ENCODE assay signal across 8 mouse cellular contexts in the genomic region with DNA sequence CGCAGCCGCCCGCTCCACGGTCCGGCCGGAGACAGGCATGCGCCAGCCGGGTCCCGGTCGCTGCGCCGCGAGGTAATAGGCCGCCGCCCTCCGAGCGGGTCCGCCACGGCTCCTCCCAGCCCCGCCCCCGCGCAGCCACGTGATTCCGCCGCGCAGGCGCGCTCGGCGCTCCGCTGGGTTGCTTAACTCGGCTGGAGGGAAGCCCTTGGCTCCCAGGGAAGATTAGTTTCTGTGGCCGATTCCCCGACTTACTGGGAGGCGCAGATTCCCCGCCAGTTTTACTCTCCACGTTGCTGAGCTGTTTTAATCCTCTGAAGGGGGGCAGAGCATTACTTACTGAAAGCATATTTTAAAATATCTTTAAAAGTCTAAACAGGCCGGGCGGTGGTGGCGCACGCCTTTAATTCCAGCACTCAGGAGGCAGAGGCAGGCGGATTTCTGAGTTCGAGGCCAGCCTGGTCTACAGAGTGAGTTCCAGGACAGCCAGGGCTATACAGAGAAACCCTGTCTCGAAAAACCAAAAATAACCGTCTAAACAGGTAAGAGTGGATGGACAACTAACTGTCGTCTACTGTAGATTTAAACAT. TPM values are rescaled to one million over a fixed set of nuclear protein-coding genes. Genes with fewer than 3 reads are reported as not detected.
A peak's percentile ranks its signal among the peaks of the same experiment; 100 is the strongest.
DNase-seq lines count a peak whose midpoint lies in the region; ATAC-seq and TF ChIP-seq lines count a peak whose summit lies in the region.

Gene Slc35e3, minus strand, starts transcription at position 69 of the 587 bp plus-strand sequence.

- 15% methylated on average over 45 of the region's 46 CpGs for WGBS in forebrain, embryonic 11.5 days
- 12% methylated on average over 46 of the region's 46 CpGs for WGBS in heart, embryonic 16.5 days
- WGBS in liver, embryonic 13.5 days (ENCODE audit: insufficient replicate concordance): 12% methylated on average over 46 of the region's 46 CpGs
- 18% methylated on average over 31 of the region's 46 CpGs for WGBS in stomach, embryonic 14.5 days

- no peaks in the 10 kb centered on the region for H3K79me2 ChIP-seq in CH12.LX (replicated peaks; ENCODE audit: control insufficient read depth, extremely low read depth, insufficient read depth, poor library complexity, severe bottlenecking)

- peak within 1 kb of the TSS; percentile 66 for H3K4me2 ChIP-seq in CH12.LX (ENCODE audit: insufficient read depth, low read depth, poor library complexity, severe bottlenecking)
- peak within 1 kb of the TSS; percentile 89 for H3K4me2 ChIP-seq in forebrain, embryonic 11.5 days (ENCODE audit: low read depth, low read length, severe bottlenecking)
- peak within 1 kb of the TSS; percentile 67 for H3K4me2 ChIP-seq in heart, embryonic 16.5 days (ENCODE audit: low read depth, low read length)
- H3K4me2 ChIP-seq in liver, embryonic 13.5 days: peak within 1 kb of the TSS; percentile 78
- H3K4me2 ChIP-seq in stomach, embryonic 14.5 days (replicated peaks; ENCODE audit: low read depth, low read length): peak within 1 kb of the TSS; percentile 79

- H3K4me1 ChIP-seq in CH12.LX (ENCODE audit: control insufficient read depth in 1 of 2, insufficient read depth in 2 of 2): peaks cover 0 to 14% of the 10 kb centered on the region in 2 experiments; a peak in 2 of 4 replicates
- H3K4me1 ChIP-seq in forebrain, embryonic 11.5 days (replicated peaks; ENCODE audit: control insufficient read depth, insufficient read depth, low read length): no peaks in the 10 kb centered on the region; the same call in 1 of the 2 replicates
- H3K4me1 ChIP-seq in heart, embryonic 16.5 days (ENCODE audit: control insufficient read depth, insufficient read depth, low read length): 0 out of 2 replicates have a peak, but pooled peaks cover 6% of the 10 kb centered on the region
- H3K4me1 ChIP-seq in liver, embryonic 13.5 days (replicated peaks): peaks cover 26% of the 10 kb centered on the region
- H3K4me1 ChIP-seq in stomach, embryonic 14.5 days (ENCODE audit: control insufficient read depth, insufficient read depth, low read length): peaks cover 2% of the 10 kb centered on the region; the same call in 1 of the 2 replicates

- H3K4me3 ChIP-seq in CH12.LX (replicated peaks in 1 of 3; ENCODE audit: low read depth in 2 of 3, low read length in 2 of 3, poor library complexity in 1 of 3): peak within 1 kb of the TSS; percentile 37 to 61 (median 55)
- H3K4me3 ChIP-seq in forebrain, embryonic 11.5 days (ENCODE audit: low read depth, low read length): peak within 1 kb of the TSS; percentile 49
- H3K4me3 ChIP-seq in heart, embryonic 16.5 days (ENCODE audit: low read length): peak within 1 kb of the TSS; percentile 56
- H3K4me3 ChIP-seq in liver, embryonic 13.5 days (replicated peaks): peak within 1 kb of the TSS; percentile 59
- H3K4me3 ChIP-seq in stomach, embryonic 14.5 days (ENCODE audit: low read depth, low read length): peak within 1 kb of the TSS; percentile 44

- peaks cover 22 to 56% of the 10 kb centered on the region in 2 experiments for H3K36me3 ChIP-seq in CH12.LX (replicated peaks in 1 of 2; ENCODE audit: control insufficient read depth in 1 of 2, insufficient read depth in 1 of 2, low read length in 1 of 2)
- H3K36me3 ChIP-seq in forebrain, embryonic 11.5 days (ENCODE audit: control insufficient read depth, insufficient read depth, low read length): peaks cover 9% of the 10 kb centered on the region
- peaks cover 20% of the 10 kb centered on the region for H3K36me3 ChIP-seq in heart, embryonic 16.5 days (ENCODE audit: control insufficient read depth, insufficient read depth)
- H3K36me3 ChIP-seq in liver, embryonic 13.5 days: peaks cover 36% of the 10 kb centered on the region
- peaks cover 24% of the 10 kb centered on the region for H3K36me3 ChIP-seq in stomach, embryonic 14.5 days (ENCODE audit: control insufficient read depth, insufficient read depth, low read length)

- peaks cover 28% of the 10 kb centered on the region for H3K9me3 ChIP-seq in CH12.LX (replicated peaks; ENCODE audit: low read length)
- H3K9me3 ChIP-seq in forebrain, embryonic 11.5 days (ENCODE audit: control insufficient read depth, low read length): no peaks in the 10 kb centered on the region
- H3K9me3 ChIP-seq in heart, embryonic 16.5 days (replicated peaks; ENCODE audit: control insufficient read depth, low read length): no peaks in the 10 kb centered on the region; the same call in 1 of the 2 replicates
- no peaks in the 10 kb centered on the region for H3K9me3 ChIP-seq in liver, embryonic 13.5 days (replicated peaks)
- H3K9me3 ChIP-seq in stomach, embryonic 14.5 days (ENCODE audit: control insufficient read depth, low read depth, low read length): no peaks in the 10 kb centered on the region

- ATAC-seq in forebrain, embryonic 11.5 days (replicated peaks; ENCODE audit: low FRiP score): peak; percentile 99
- peak; percentile 96 for ATAC-seq in heart, embryonic 16.5 days (replicated peaks; ENCODE audit: extremely low read depth, insufficient read depth, low FRiP score)
- ATAC-seq in liver, embryonic 13.5 days (ENCODE audit: low read depth): peak; percentile 98
- ATAC-seq in stomach, embryonic 14.5 days (ENCODE audit: insufficient number of reproducible peaks, insufficient read depth, low FRiP score, low read depth): peak; percentile 95

- no peak for TF ChIP-seq EP300 in CH12.LX (IDR thresholded peaks at IDR 0.05; ENCODE audit: low read length)

- peak within 1 kb of the TSS; percentile 41 for H3K9ac ChIP-seq in CH12.LX (ENCODE audit: insufficient read depth, low read depth)
- peak within 1 kb of the TSS; percentile 69 for H3K9ac ChIP-seq in forebrain, embryonic 11.5 days (ENCODE audit: low read length)
- H3K9ac ChIP-seq in heart, embryonic 16.5 days (ENCODE audit: low read length): peak within 1 kb of the TSS; percentile 60
- H3K9ac ChIP-seq in liver, embryonic 13.5 days: peak within 1 kb of the TSS; percentile 62
- peak within 1 kb of the TSS; percentile 32; the same call in 1 of the 2 replicates for H3K9ac ChIP-seq in stomach, embryonic 14.5 days (replicated peaks; ENCODE audit: low read depth, low read length)

- no peak within 1 kb of the TSS for H3K27ac ChIP-seq in CH12.LX (ENCODE audit: insufficient read depth, low read depth)
- no peak within 1 kb of the TSS for H3K27ac ChIP-seq in forebrain, embryonic 11.5 days (ENCODE audit: low read depth, low read length)
- H3K27ac ChIP-seq in heart, embryonic 16.5 days (ENCODE audit: low read length): peak within 1 kb of the TSS; percentile 66
- H3K27ac ChIP-seq in liver, embryonic 13.5 days: peak within 1 kb of the TSS; percentile 68
- no peak within 1 kb of the TSS; the same call in 1 of the 2 replicates for H3K27ac ChIP-seq in stomach, embryonic 14.5 days (ENCODE audit: low read length)

- dilution Hi-C loops in CH12.LX (cut with MboI; ENCODE audit: extremely low pct_ligation_motif_present, extremely low pct_unique_long_range_greater_than_20kb, low sequenced_read_pairs): no loop called here

- TF ChIP-seq RAD21 in CH12.LX (IDR thresholded peaks at IDR 0.05; ENCODE audit: low read depth, low read length): no peak

- no peak for TF ChIP-seq CTCF in CH12.LX (conservative IDR thresholded peaks at IDR 0.05 in 1 of 2, IDR thresholded peaks at IDR 0.05 in 1 of 2; ENCODE audit: low read depth in 2 of 2, low read length in 2 of 2)

- peak; percentile 69 for TF ChIP-seq POLR2A in CH12.LX (IDR thresholded peaks at IDR 0.05; ENCODE audit: low read depth, low read length)

- no peaks in the 10 kb centered on the region for H3K27me3 ChIP-seq in CH12.LX (replicated peaks)
- H3K27me3 ChIP-seq in forebrain, embryonic 11.5 days (ENCODE audit: control insufficient read depth, insufficient read depth, low read length): no peaks in the 10 kb centered on the region
- no peaks in the 10 kb centered on the region for H3K27me3 ChIP-seq in heart, embryonic 16.5 days (ENCODE audit: control insufficient read depth, insufficient read depth, low read length)
- no peaks in the 10 kb centered on the region for H3K27me3 ChIP-seq in liver, embryonic 13.5 days
- no peaks in the 10 kb centered on the region for H3K27me3 ChIP-seq in stomach, embryonic 14.5 days (ENCODE audit: control insufficient read depth, insufficient read depth, low read length)

- DNase-seq in CH12.LX (ENCODE audit: extremely low read depth): peak; percentile 87
- DNase-seq in c-Kit-positive CD71-positive TER-119-negative erythroid progenitor cells, embryonic 14.5 days (ENCODE audit: low read depth): peak; percentile 83
- peak; percentile 98 for DNase-seq in forebrain, embryonic 11.5 days (ENCODE audit: low spot score)
- peak; percentile 94 to 97 for DNase-seq in kidney, postnatal 25 days
- peak; percentile 94 for DNase-seq in liver, embryonic 13.5 days
- DNase-seq in natural killer cell, adult 2 months (ENCODE audit: low spot score in 2 of 2): peak; percentile 90 to 95

- in situ Hi-C loops in CH12.LX (cut with MboI; ENCODE audit: low pct_ligation_motif_present, low pct_unique_long_range_greater_than_20kb, low sequenced_read_pairs): no loop called here

TF ChIP-seq in CH12.LX, 34 proteins besides CTCF, POLR2A, EP300 and RAD21 (continues in another document):
- TF ChIP-seq E2F4 (IDR thresholded peaks at IDR 0.05; ENCODE audit: insufficient replicate concordance, low read depth, low read length) (no peak), MAX (IDR thresholded peaks at IDR 0.05; ENCODE audit: low read length) (peak; percentile 93), BHLHE40 (IDR thresholded peaks at IDR 0.05; ENCODE audit: low read depth, low read length) (peak; percentile 19; the same call in 1 of the 2 replicates), MAZ (IDR thresholded peaks at IDR 0.05; ENCODE audit: low read depth, low read length) (peak; percentile 77; the same call in 1 of the 2 replicates), USF2 (conservative IDR thresholded peaks at IDR 0.05; ENCODE audit: low read depth, low read length) (peak; percentile 84), USF1 (IDR thresholded peaks at IDR 0.05; ENCODE audit: low read depth, low read length) (peak; percentile 94), ZNF384 (IDR thresholded peaks at IDR 0.05; ENCODE audit: low read depth, low read length) (no peak), MXI1 (IDR thresholded peaks at IDR 0.05; ENCODE audit: low read depth, low read length) (0 out of 2 replicates have a peak, but pooled peaks have one; percentile 57), HCFC1 (IDR thresholded peaks at IDR 0.05; ENCODE audit: low read depth, low read length) (peak; percentile 40; the same call in 1 of the 2 replicates), TBP (conservative IDR thresholded peaks at IDR 0.05; ENCODE audit: low read depth, low read length) (no peak), NRF1 (IDR thresholded peaks at IDR 0.05; ENCODE audit: low read depth, low read length) (peak; percentile 88)

RNA-seq across cellular contexts. Expression of gene Slc35e3, which starts in this region (rescaled TPM):
- total RNA-seq in CH12.LX (2012; rRNA removed) (5.0 and 6.4 TPM in 2 replicates), CH12.LX (2014; rRNA removed) (1.4 and 2.2 TPM in 2 replicates)
- polyA plus RNA-seq in CH12.LX (2012; ENCODE audit: insufficient read length, low read depth): 9.7 and 9.8 TPM in 2 replicates
- 21.9 and 22.2 TPM in 2 replicates for polyA plus RNA-seq in forebrain, embryonic 11.5 days (2014; fragmentation: Nextera tagmentation; extraction: Ambion mirVana)
- 6.7 and 7.2 TPM in 2 replicates for polyA plus RNA-seq in heart, embryonic 16.5 days (2015; fragmentation: Nextera tagmentation; extraction: Ambion mirVana)
- 2.7 and 3.2 TPM in 2 replicates for polyA plus RNA-seq in liver, embryonic 13.5 days (2015; fragmentation: Nextera tagmentation; extraction: Ambion mirVana)
- 13.0 and 13.1 TPM in 2 replicates for polyA plus RNA-seq in stomach, embryonic 14.5 days (2014; fragmentation: Nextera tagmentation; extraction: Ambion mirVana)

Comparison
In these comparisons a context has a peak if more than half of its experiments do, and no peak if none do; other contexts are left out.
1. H3K27ac ChIP-seq: peak in heart, embryonic 16.5 days (single experiment) and liver, embryonic 13.5 days (single experiment); none in CH12.LX (single experiment), forebrain, embryonic 11.5 days (single experiment) and stomach, embryonic 14.5 days (single experiment).
2. Peak in every context shown above with its lines, with median percentiles within 50 percentile points of each other: DNase-seq, H3K4me2 ChIP-seq, H3K4me3 ChIP-seq, H3K9ac ChIP-seq and ATAC-seq.